In the genomic region with DNA sequence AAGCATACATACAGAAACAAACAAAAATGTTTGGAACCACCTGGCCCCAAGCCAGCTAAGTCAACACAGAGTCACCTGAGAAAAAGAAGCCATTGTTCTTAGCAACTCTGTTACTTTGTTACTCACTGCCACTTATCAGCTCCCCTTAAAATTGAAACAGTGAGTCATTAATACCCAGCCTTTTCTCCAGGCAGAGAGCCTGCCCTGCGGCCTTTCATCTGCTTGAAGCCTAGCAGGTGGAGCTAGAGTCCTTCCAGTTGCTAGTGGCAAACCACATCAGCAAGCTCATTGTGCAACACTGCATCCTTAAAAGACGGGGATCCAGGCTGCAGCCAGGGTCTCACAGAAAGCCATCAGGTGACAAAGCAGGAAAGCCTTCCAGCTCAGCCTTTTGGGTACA, we compare ENCODE assay signal across 13 mouse cellular contexts.
DNase-seq lines count a peak whose midpoint lies in the region; ATAC-seq and TF ChIP-seq lines count a peak whose summit lies in the region.
"Had no signal": no experiment of that assay in that cellular context is flagged by ENCODE, and none has a peak within 500 bp of the region (broad histone marks: within the 10 kb centered on the region; RNA-seq: fewer than 3 reads in every experiment).

No protein-coding gene starts in this region.

- WGBS in heart, postnatal 0 days: 31% methylated on average over 2 of the region's 2 CpGs
- 35% methylated on average over 2 of the region's 2 CpGs for WGBS in stomach, embryonic 14.5 days
- WGBS in hindbrain, embryonic 14.5 days: 64% methylated on average over 2 of the region's 2 CpGs

- H3K4me3 ChIP-seq in heart, postnatal 0 days (ENCODE audit: low read depth, low read length): no peak overlapping the region
- H3K4me3 ChIP-seq in stomach, embryonic 14.5 days (ENCODE audit: low read depth, low read length): no peak overlapping the region
- H3K4me3 ChIP-seq in hindbrain, embryonic 14.5 days (replicated peaks; ENCODE audit: low read length): no peak overlapping the region
- H3K4me3 ChIP-seq: erythroblast, embryonic 14.5 days; liver, embryonic 13.5 days; myocyte had no signal

- no peak for TF ChIP-seq EP300 in heart, postnatal 0 days (IDR thresholded peaks at IDR 0.05; ENCODE audit: low read depth)

- H3K27me3 ChIP-seq in heart, postnatal 0 days (ENCODE audit: control insufficient read depth, insufficient read depth, low read length): no peaks in the 10 kb centered on the region
- H3K27me3 ChIP-seq in stomach, embryonic 14.5 days (ENCODE audit: control insufficient read depth, insufficient read depth, low read length): no peaks in the 10 kb centered on the region
- no peaks in the 10 kb centered on the region for H3K27me3 ChIP-seq in hindbrain, embryonic 14.5 days (ENCODE audit: control insufficient read depth, insufficient read depth, low read length)
- H3K27me3 ChIP-seq: liver, embryonic 13.5 days had no signal

- DNase-seq in heart, postnatal 0 days (ENCODE audit: low spot score): peak; percentile 43
- no peak for DNase-seq in heart, postnatal 4 days
- DNase-seq in brain, adult 2 months (ENCODE audit: low read depth, low spot score): peak; percentile 37
- DNase-seq in lung, adult 18-20 months: peak; percentile 33 to 57
- no peak for DNase-seq in hindbrain, embryonic 14.5 days (ENCODE audit: low spot score)
- DNase-seq in layer of hippocampus, postnatal 25 days (ENCODE audit: extremely low spot score in 1 of 2, low spot score in 1 of 2): no peak
- no peak for DNase-seq in spleen, postnatal 10 days (ENCODE audit: low spot score in 2 of 2)
- DNase-seq: kidney, adult 11 months; liver, embryonic 13.5 days had no signal

- no peaks in the 10 kb centered on the region for H3K36me3 ChIP-seq in heart, postnatal 0 days (replicated peaks; ENCODE audit: control insufficient read depth, insufficient read depth, low read length)
- H3K36me3 ChIP-seq in stomach, embryonic 14.5 days (ENCODE audit: control insufficient read depth, insufficient read depth, low read length): no peaks in the 10 kb centered on the region
- H3K36me3 ChIP-seq in hindbrain, embryonic 14.5 days (replicated peaks; ENCODE audit: control insufficient read depth, insufficient read depth): no peaks in the 10 kb centered on the region
- H3K36me3 ChIP-seq: liver, embryonic 13.5 days had no signal

- H3K4me2 ChIP-seq in heart, postnatal 0 days (ENCODE audit: low read depth, low read length): no peak overlapping the region
- H3K4me2 ChIP-seq in stomach, embryonic 14.5 days (replicated peaks; ENCODE audit: low read depth, low read length): no peak overlapping the region
- H3K4me2 ChIP-seq in hindbrain, embryonic 14.5 days (replicated peaks): no peak overlapping the region
- H3K4me2 ChIP-seq: liver, embryonic 13.5 days had no signal

- H3K4me1 ChIP-seq in heart, postnatal 0 days (ENCODE audit: control insufficient read depth, insufficient read depth): 0 out of 2 replicates have a peak, but pooled peaks cover 3% of the 10 kb centered on the region
- 0 out of 2 replicates have a peak, but pooled peaks cover 2% of the 10 kb centered on the region for H3K4me1 ChIP-seq in stomach, embryonic 14.5 days (ENCODE audit: control insufficient read depth, insufficient read depth, low read length)
- H3K4me1 ChIP-seq in hindbrain, embryonic 14.5 days (replicated peaks; ENCODE audit: control insufficient read depth, insufficient read depth, low read length): no peaks in the 10 kb centered on the region
- H3K4me1 ChIP-seq: liver, embryonic 13.5 days had no signal

- H3K27ac ChIP-seq in heart, postnatal 0 days (ENCODE audit: low read depth): no peak overlapping the region
- H3K27ac ChIP-seq in stomach, embryonic 14.5 days (ENCODE audit: low read length): peak overlapping the region; percentile 10; the same call in 1 of the 2 replicates
- H3K27ac ChIP-seq in hindbrain, embryonic 14.5 days: no peak overlapping the region
- H3K27ac ChIP-seq: liver, embryonic 13.5 days had no signal

- H3K9ac ChIP-seq in heart, postnatal 0 days (replicated peaks; ENCODE audit: low read depth, low read length): no peak overlapping the region
- H3K9ac ChIP-seq in stomach, embryonic 14.5 days (replicated peaks; ENCODE audit: low read depth, low read length): no peak overlapping the region
- no peak overlapping the region for H3K9ac ChIP-seq in hindbrain, embryonic 14.5 days
- H3K9ac ChIP-seq: liver, embryonic 13.5 days had no signal

- no peak for ATAC-seq in heart, postnatal 0 days (ENCODE audit: insufficient read depth, low read depth)
- peak; percentile 85 for ATAC-seq in stomach, embryonic 14.5 days (ENCODE audit: insufficient number of reproducible peaks, insufficient read depth, low FRiP score, low read depth)
- no peak for ATAC-seq in hindbrain, embryonic 14.5 days (ENCODE audit: low FRiP score)
- ATAC-seq: activated CD4-positive, CD25-positive, alpha-beta regulatory T cell, adult 4 months had no signal

- peak; percentile 19; the same call in 1 of the 2 replicates for TF ChIP-seq CTCF in heart, postnatal 0 days (IDR thresholded peaks at IDR 0.05; ENCODE audit: low read depth)

- H3K9me3 ChIP-seq in heart, postnatal 0 days (replicated peaks; ENCODE audit: control insufficient read depth, low read length): no peaks in the 10 kb centered on the region
- H3K9me3 ChIP-seq in stomach, embryonic 14.5 days (ENCODE audit: control insufficient read depth, low read depth, low read length): no peaks in the 10 kb centered on the region
- H3K9me3 ChIP-seq in hindbrain, embryonic 14.5 days (ENCODE audit: control insufficient read depth, low read length): no peaks in the 10 kb centered on the region
- H3K9me3 ChIP-seq: liver, embryonic 13.5 days had no signal

Comparison
In these comparisons a context has a peak if more than half of its experiments do, and no peak if none do; other contexts are left out.
1. DNase-seq: peak in heart, postnatal 0 days (single experiment), brain, adult 2 months (single experiment) and lung, adult 18-20 months (2 of 2); none in heart, postnatal 4 days (single experiment), hindbrain, embryonic 14.5 days (single experiment), layer of hippocampus, postnatal 25 days (0 of 2) and spleen, postnatal 10 days (0 of 2).